Mouse (Mus musculus) heart, postnatal 0 days (tissue): Measurements from ENCODE around the gene Sod2. TPM values are rescaled to one million over a fixed set of nuclear protein-coding genes. Genes with fewer than 3 reads are reported as not detected.
"Not testable (repeated sequence)": the region's sequence is repeated elsewhere in the genome, so short reads cannot be mapped to it uniquely, and the experiment has no call there.

Experiments used
- ATAC-seq: fragments of 200-750 bp; cut with Nextera tagmentation; 2 replicates; pipeline ENCODE4 v1.8.0; 2017; ENCODE audit warnings: low read depth, moderate number of reproducible peaks, moderate library complexity; ENCODE audit not compliant: insufficient read depth
- DNase-seq: peaks from one replicate; pipeline ENCODE4 v3.0.0-alpha.2; 2016; ENCODE audit warnings: low spot score
- H3K27ac ChIP-seq: fragments of 300-500 bp; sonication (generic); 2 replicates; pipeline ENCODE4 v1.5.1; 2014; ENCODE audit warnings: low read depth, mild to moderate bottlenecking
- H3K27me3 ChIP-seq: fragments of 300-500 bp; sonication (generic); 2 replicates; pipeline ENCODE4 v1.6.1; 2014; ENCODE audit warnings: low read length, mixed read lengths; ENCODE audit not compliant: control insufficient read depth, insufficient read depth
- H3K36me3 ChIP-seq: fragments of 300-500 bp; sonication (generic); replicated peaks from 2 replicates; pipeline ENCODE4 v1.6.1; 2014; ENCODE audit warnings: low read length, mixed read lengths; ENCODE audit not compliant: control insufficient read depth, insufficient read depth
- H3K4me1 ChIP-seq: fragments of 300-500 bp; sonication (generic); 2 replicates; pipeline ENCODE4 v1.6.1; 2014; ENCODE audit warnings: antibody characterized with exemption; ENCODE audit not compliant: control insufficient read depth, insufficient read depth
- H3K4me2 ChIP-seq: fragments of 300-500 bp; sonication (generic); 2 replicates; pipeline ENCODE4 v1.6.1; 2014; ENCODE audit warnings: low read depth, mild to moderate bottlenecking, low read length, moderate library complexity
- H3K4me3 ChIP-seq: fragments of 300-500 bp; sonication (generic); 2 replicates; pipeline ENCODE4 v1.5.1; 2014; ENCODE audit warnings: low read depth, low read length
- H3K9ac ChIP-seq: fragments of 300-500 bp; sonication (generic); replicated peaks from 2 replicates; pipeline ENCODE4 v1.6.1; 2014; ENCODE audit warnings: low read depth, low read length, mixed read lengths
- H3K9me3 ChIP-seq: fragments of 300-500 bp; sonication (generic); replicated peaks from 2 replicates; pipeline ENCODE4 v1.6.1; 2016; ENCODE audit warnings: low read length; ENCODE audit not compliant: control insufficient read depth
- CTCF ChIP-seq: IDR thresholded peaks from 2 replicates; pipeline ENCODE4 v1.5.1; 2016; ENCODE audit warnings: antibody characterized with exemption, control low read depth, low read depth
- EP300 ChIP-seq: IDR thresholded peaks from 2 replicates; pipeline ENCODE4 v1.6.1; 2016; ENCODE audit warnings: antibody characterized with exemption, low read depth
- WGBS: fragments of 180-500 bp; shearing (Covaris S2); extraction: QIAGEN DNeasy Blood & Tissue Kit; methylation state at CpG from one replicate; pipeline ENCODE4 v1.1.7; 2014; 5-methylcytosine and 5-hydroxymethylcytosine counted together
- polyA plus RNA-seq: library from polyadenylated mRNA; unstranded; fragments of >200 nt; fragmentation: Nextera tagmentation; extraction: Ambion mirVana; gene quantifications from 2 replicates; pipeline ENCODE4 v1.2.1, GENCODE M21; 2015
- total RNA-seq: library from RNA; depleted of rRNA; stranded (reverse); fragments of >200 nt; gene quantifications from 2 replicates; pipeline ENCODE4 v1.2.3, GENCODE M21; 2014; ENCODE audit warnings: low replicate concordance; rRNA removed

Gene Sod2
- total RNA-seq (925 and 977 TPM in 2 replicates), polyA plus RNA-seq (951 and 954 TPM in 2 replicates)

GRCm38 (mm10) chr17:13006546-13006945 lies at the start of gene Sod2:
Gene Sod2, plus strand, starts transcription at chr17:13006846.
- H3K9me3 ChIP-seq, H3K27me3 ChIP-seq, H3K4me1 ChIP-seq, ATAC-seq, DNase-seq: not testable (repeated sequence)
- Histone ChIP-seq H3K36me3 (peaks cover 13% of the 10 kb centered on the region; the same call in 1 of the 2 replicates), H3K4me2 (peak within 1 kb of the TSS; percentile 91), H3K9ac (peak within 1 kb of the TSS; percentile 83), H3K27ac (peak within 1 kb of the TSS; percentile 97), H3K4me3 (peak within 1 kb of the TSS; percentile 81)
- WGBS = 88% methylated on average over 2 of the region's 2 CpGs

GRCm38 (mm10) chr17:12959377-12959776 lies 47.3 kb upstream of the Sod2 start:
- ATAC-seq, H3K27me3 ChIP-seq, H3K4me3 ChIP-seq, H3K9me3 ChIP-seq, H3K4me2 ChIP-seq, H3K4me1 ChIP-seq, H3K36me3 ChIP-seq, H3K9ac ChIP-seq, H3K27ac ChIP-seq, DNase-seq: not testable (repeated sequence)
- 29% methylated on average over 1 of the region's 2 CpGs for WGBS

GRCm38 (mm10) chr17:12960331-12960873 lies 46.2 kb upstream of the Sod2 start, which contains the start of gene Acat2:
Gene Acat2, minus strand, starts transcription at chr17:12960747.
- WGBS = under 1% methylated on average over 40 of the region's 42 CpGs

GRCm38 (mm10) chr17:12963476-12963875 lies 43.2 kb upstream of the Sod2 start:
- H3K27me3 ChIP-seq = no peaks in the 10 kb centered on the region
- no peak for DNase-seq
- no peaks in the 10 kb centered on the region for H3K9me3 ChIP-seq
- TF ChIP-seq CTCF (no peak), EP300 (no peak)
- H3K36me3 ChIP-seq = peaks cover 12% of the 10 kb centered on the region
- ATAC-seq = no peak
- no peak overlapping the region for H3K4me2 ChIP-seq
- WGBS = 80% methylated on average over 3 of the region's 3 CpGs
- peaks cover 6% of the 10 kb centered on the region; the same call in 1 of the 2 replicates for H3K4me1 ChIP-seq
- no peak overlapping the region for H3K4me3 ChIP-seq
- no peak overlapping the region for H3K27ac ChIP-seq
- H3K9ac ChIP-seq = no peak overlapping the region

More at GRCm38 (mm10) chr17:12960331-12960873, 46.2 kb upstream of the Sod2 start, which contains the start of gene Acat2:
- Histone ChIP-seq H3K9ac (peak within 1 kb of the TSS; percentile 12; the same call in 1 of the 2 replicates), H3K4me3 (peak within 1 kb of the TSS; percentile 73), H3K27ac (peak within 1 kb of the TSS; percentile 75), H3K9me3 (no peaks in the 10 kb centered on the region), H3K27me3 (no peaks in the 10 kb centered on the region), H3K4me2 (peak within 1 kb of the TSS; percentile 69), H3K4me1 (peaks cover 6% of the 10 kb centered on the region; the same call in 1 of the 2 replicates), H3K36me3 (no peaks in the 10 kb centered on the region)
- ATAC-seq (peak; percentile 98), DNase-seq (peak; percentile 88)
- TF ChIP-seq CTCF = no peak
- no peak for TF ChIP-seq EP300

GRCm38 (mm10) chr17:12967173-12967572 lies 39.5 kb upstream of the Sod2 start:
- peaks cover 32% of the 10 kb centered on the region for H3K36me3 ChIP-seq
- H3K27me3 ChIP-seq = no peaks in the 10 kb centered on the region
- TF ChIP-seq EP300 (no peak), CTCF (no peak)
- no peak for DNase-seq
- H3K4me3 ChIP-seq = no peak overlapping the region
- 94% methylated on average over 2 of the region's 2 CpGs for WGBS
- no peak for ATAC-seq
- no peak overlapping the region for H3K9ac ChIP-seq
- H3K4me1 ChIP-seq = no peaks in the 10 kb centered on the region
- no peak overlapping the region for H3K4me2 ChIP-seq
- H3K27ac ChIP-seq = no peak overlapping the region
- no peaks in the 10 kb centered on the region for H3K9me3 ChIP-seq

- ATAC-seq (no peak), DNase-seq (no peak)
- Histone ChIP-seq H3K4me2 (no peak overlapping the region), H3K36me3 (peaks cover 65% of the 10 kb centered on the region), H3K4me1 (no peaks in the 10 kb centered on the region), H3K27ac (no peak overlapping the region), H3K27me3 (no peaks in the 10 kb centered on the region), H3K9ac (no peak overlapping the region), H3K4me3 (no peak overlapping the region), H3K9me3 (no peaks in the 10 kb centered on the region)
- TF ChIP-seq EP300 (no peak), CTCF (no peak)
- WGBS = 71% methylated on average over 2 of the region's 2 CpGs
Measured at GRCm38 (mm10) chr17:12973851-12974250, 32.8 kb upstream of the Sod2 start.
